Mouse (Mus musculus): ENCODE data around the gene Sertad4.

The Sertad4 gene

GRCm38 (mm10) chr1:192855474-192856230, at the start of gene Sertad4:
Sertad4 (minus strand) TSS chr1:192855756.
- peak; percentile 72 for DNase-seq (ENCODE audit: low spot score)

GRCm38 (mm10) chr1:192901516-192901915, 46.0 kb upstream of the Sertad4 start:
- no peak for DNase-seq (ENCODE audit: low spot score)

GRCm38 (mm10) chr1:192900913-192901312, 45.4 kb upstream of the Sertad4 start:
- no peak for DNase-seq (ENCODE audit: low spot score)

GRCm38 (mm10) chr1:192898742-192899141, 43.2 kb upstream of the Sertad4 start:
- no peak for DNase-seq (ENCODE audit: low spot score)

GRCm38 (mm10) chr1:192897218-192897617, 41.7 kb upstream of the Sertad4 start:
- no peak for DNase-seq (ENCODE audit: low spot score)

- no peak for DNase-seq (ENCODE audit: low spot score)
Observed at GRCm38 (mm10) chr1:192896076-192896475, 40.5 kb upstream of the Sertad4 start.

GRCm38 (mm10) chr1:192890716-192891115, 35.2 kb upstream of the Sertad4 start:
- no peak for DNase-seq (ENCODE audit: low spot score)

GRCm38 (mm10) chr1:192882617-192883295, 27.2 kb upstream of the Sertad4 start:
- DNase-seq (ENCODE audit: low spot score) = no peak

GRCm38 (mm10) chr1:192880130-192880529, 24.6 kb upstream of the Sertad4 start:
- DNase-seq (ENCODE audit: low spot score) = no peak

GRCm38 (mm10) chr1:192879086-192879580, 23.6 kb upstream of the Sertad4 start:
- DNase-seq (ENCODE audit: low spot score) = no peak

- DNase-seq (ENCODE audit: low spot score) = no peak
Observed at GRCm38 (mm10) chr1:192872841-192873240, 17.3 kb upstream of the Sertad4 start.

GRCm38 (mm10) chr1:192869761-192870160, 14.2 kb upstream of the Sertad4 start:
- DNase-seq (ENCODE audit: low spot score) = no peak

- no peak for DNase-seq (ENCODE audit: low spot score)
Observed at GRCm38 (mm10) chr1:192864440-192864839, 8.9 kb upstream of the Sertad4 start.

- peak; percentile 73 for DNase-seq (ENCODE audit: low spot score)
Observed at GRCm38 (mm10) chr1:192861305-192861960, 5.9 kb upstream of the Sertad4 start.

- peak; percentile 15 for DNase-seq (ENCODE audit: low spot score)
Observed at GRCm38 (mm10) chr1:192860273-192860672, 4.7 kb upstream of the Sertad4 start.

GRCm38 (mm10) chr1:192857582-192857981, 2.0 kb upstream of the Sertad4 start:
- no peak for DNase-seq (ENCODE audit: low spot score)

- peak; percentile 54 for DNase-seq (ENCODE audit: low spot score)
Observed at GRCm38 (mm10) chr1:192856931-192857330, 1.4 kb upstream of the Sertad4 start.

- peak; percentile 58 for DNase-seq (ENCODE audit: low spot score)
Observed at GRCm38 (mm10) chr1:192856411-192856810, 855 bp upstream of the Sertad4 start.

GRCm38 (mm10) chr1:192854819-192855271, 711 bp downstream of the Sertad4 start:
- peak; percentile 70 for DNase-seq (ENCODE audit: low spot score)

GRCm38 (mm10) chr1:192853988-192854818, 1.4 kb downstream of the Sertad4 start:
- DNase-seq (ENCODE audit: low spot score) = no peak

- DNase-seq (ENCODE audit: low spot score) = no peak
Observed at GRCm38 (mm10) chr1:192853429-192853828, 2.1 kb downstream of the Sertad4 start.

- no peak for DNase-seq (ENCODE audit: low spot score)
Observed at GRCm38 (mm10) chr1:192852047-192852446, 3.5 kb downstream of the Sertad4 start.
